Mouse (Mus musculus) CH12F3 (cell line): ENCODE measurements around the gene Pip5k1c.

ENCODE experiments used
- in situ Hi-C: fragments of 300-500 bp; cut with MboI; formaldehyde crosslinking; loops from 2 replicates; pipeline ENCODE4 v1.14.3; 2020; ENCODE audit warnings: low sequenced_read_pairs

The Pip5k1c gene

GRCm38 (mm10) chr10:81279496-81279895 is 13.3 kb upstream of the Pip5k1c start:
- in situ Hi-C loops: no loop called here

- in situ Hi-C loops: no loop called here
Measured at GRCm38 (mm10) chr10:81284189-81284588, 8.6 kb upstream of the Pip5k1c start.

GRCm38 (mm10) chr10:81284719-81285118 is 8.0 kb upstream of the Pip5k1c start:
- in situ Hi-C loops: loop anchor here (5.0 kb wide), 1 partner anchor 58 kb away; the partner anchor contains the start of gene Gipc3

DNA sequence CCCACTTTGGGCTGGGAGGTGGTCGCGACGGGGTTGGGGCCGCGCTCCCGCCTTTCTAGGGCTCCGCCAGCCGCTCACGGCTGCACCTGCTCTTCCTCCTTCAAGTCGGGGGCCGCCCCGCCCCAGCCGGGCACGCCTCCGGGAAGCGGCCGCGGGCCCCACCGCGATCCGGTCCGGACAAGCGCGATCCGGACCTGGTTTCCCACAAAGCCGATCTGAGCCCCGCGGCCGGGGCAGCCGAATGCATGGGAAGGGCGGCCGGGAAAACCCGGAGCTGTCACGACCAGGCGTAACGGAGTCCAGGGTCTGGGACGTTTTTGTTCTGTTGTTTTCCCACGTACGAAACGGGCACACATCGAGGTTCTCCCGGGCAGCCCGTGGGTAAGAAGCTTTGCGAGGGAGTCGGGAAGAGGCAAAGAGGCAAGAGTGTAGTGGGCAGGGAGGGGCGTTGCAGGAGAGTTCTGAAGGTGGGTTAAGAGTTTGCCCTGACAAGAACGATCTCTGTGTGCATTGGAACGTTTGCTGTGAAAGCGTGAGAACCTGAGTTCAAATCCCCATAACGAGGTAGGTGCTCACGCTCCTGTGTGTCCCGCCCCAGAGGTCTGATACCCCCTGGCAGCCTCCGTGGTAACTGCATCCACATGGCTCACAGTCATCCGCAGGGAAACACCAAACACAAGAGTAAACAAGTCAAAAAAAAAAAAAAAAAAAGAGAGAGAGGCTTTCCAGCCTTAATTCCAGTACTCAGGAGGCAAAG is 6.9 kb upstream of the Pip5k1c start:
- in situ Hi-C loops: loop anchor here (5.0 kb wide), 1 partner anchor 56 kb away; the partner anchor contains the start of gene Gipc3

GRCm38 (mm10) chr10:81286586-81286985 is 6.2 kb upstream of the Pip5k1c start:
- in situ Hi-C loops: loop anchor here (5.0 kb wide), 1 partner anchor 56 kb away; the partner anchor contains the start of gene Gipc3

GRCm38 (mm10) chr10:81287513-81288157 is 5.1 kb upstream of the Pip5k1c start:
- in situ Hi-C loops: loop anchor here (5.0 kb wide), 1 partner anchor 55 kb away; the partner anchor contains the start of gene Gipc3

DNA sequence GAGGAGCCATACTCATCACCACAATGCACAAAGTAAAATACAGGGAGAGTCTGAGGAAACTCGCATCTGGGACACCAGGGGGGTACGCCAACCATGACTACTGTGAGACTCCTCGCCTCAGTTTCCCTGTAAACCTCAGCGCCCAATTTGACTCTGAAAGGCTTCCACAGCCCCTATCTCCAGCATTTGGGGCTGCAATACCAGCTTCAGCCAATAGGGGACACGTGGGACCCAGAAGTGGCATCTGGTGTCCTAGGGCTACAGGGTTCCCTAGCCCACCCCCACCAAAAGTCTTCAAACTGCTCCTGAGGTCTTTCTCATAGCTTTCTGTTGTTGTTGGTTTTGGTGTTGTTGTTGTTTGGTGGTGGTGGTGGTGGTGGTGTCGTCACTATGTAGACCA is 4.2 kb upstream of the Pip5k1c start:
- in situ Hi-C loops: loop anchor here (5.0 kb wide), 1 partner anchor 54 kb away; the partner anchor contains the start of gene Gipc3

GRCm38 (mm10) chr10:81289278-81289677 is 3.5 kb upstream of the Pip5k1c start:
- in situ Hi-C loops: loop anchor here (5.0 kb wide), 1 partner anchor 53 kb away; the partner anchor contains the start of gene Gipc3

- in situ Hi-C loops: loop anchor here (5.0 kb wide), 1 partner anchor 52 kb away; the partner anchor contains the start of gene Gipc3
Measured at GRCm38 (mm10) chr10:81289811-81290210, 3.0 kb upstream of the Pip5k1c start.

DNA sequence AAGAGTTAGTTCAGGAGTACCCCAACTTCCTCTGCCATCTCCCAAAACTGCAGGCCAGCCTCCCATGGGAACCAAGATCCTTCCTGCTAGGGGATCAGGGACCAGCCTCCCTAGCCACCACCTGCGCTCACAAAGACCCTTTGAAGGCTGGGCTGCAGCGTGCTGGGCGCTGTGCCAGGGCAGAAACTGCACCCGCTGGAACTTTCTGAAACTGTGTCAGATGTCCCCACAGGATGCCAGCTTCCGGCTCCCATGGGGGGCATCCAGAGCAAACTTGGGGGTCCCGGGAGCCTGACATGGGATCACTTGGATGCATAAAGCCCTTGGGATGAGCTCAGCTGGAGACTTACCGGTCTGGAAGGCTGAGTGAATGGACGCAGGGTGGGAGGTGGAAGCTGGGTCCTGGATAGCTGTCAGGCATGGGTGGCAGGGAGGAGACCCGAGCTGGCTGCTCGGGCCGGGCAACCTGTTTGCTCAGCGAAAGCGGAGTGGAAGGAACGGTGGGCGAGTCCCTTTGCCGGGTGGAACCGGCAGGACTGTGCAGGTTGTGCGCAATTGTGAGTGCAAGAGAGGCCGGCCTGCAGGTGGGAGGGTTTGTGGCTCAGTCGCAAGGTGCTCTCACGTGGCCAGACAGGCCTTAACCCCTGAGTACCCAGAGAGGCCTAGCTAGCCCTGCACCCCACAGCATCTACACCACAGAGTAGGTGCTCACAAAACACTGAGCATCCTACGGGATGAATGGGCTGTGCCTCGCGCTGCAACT is 1.9 kb upstream of the Pip5k1c start:
- in situ Hi-C loops: no loop called here

DNA sequence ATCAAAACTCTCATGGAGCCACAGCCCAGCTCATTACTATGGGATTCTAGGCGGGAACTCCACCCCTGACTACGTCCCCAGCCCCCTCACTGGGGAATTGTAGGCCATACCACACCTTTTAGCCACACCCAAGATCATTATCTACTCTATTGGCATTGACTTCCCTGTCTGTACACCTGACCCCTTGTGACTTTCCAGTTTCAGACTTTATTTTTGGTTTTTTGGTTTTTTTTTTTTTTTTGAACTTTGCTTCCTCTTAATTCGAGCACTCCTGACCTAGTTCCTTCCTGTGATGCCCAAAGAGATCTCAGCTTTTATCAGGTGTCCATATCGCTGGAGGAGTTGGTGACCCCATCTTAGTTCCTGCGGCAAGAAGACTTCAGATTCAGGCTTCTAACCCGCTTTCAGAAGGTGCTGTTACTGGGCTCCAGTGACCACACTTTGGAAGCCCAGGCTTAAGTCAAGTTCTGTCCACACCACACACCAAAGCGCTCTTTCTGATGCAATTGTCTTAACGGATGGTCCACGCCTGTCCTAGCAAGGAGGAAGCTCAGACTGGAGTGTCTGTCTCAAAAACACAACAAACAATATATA is 1.2 kb upstream of the Pip5k1c start, which contains the start of gene Tjp3:
Gene Tjp3 (minus strand): TSS at position 71 of the 594 bp plus-strand sequence.
- in situ Hi-C loops: no loop called here

- in situ Hi-C loops: no loop called here
Measured at GRCm38 (mm10) chr10:81293334-81294030, 719 bp downstream of the Pip5k1c start.

GRCm38 (mm10) chr10:81294442-81294841 is 1.7 kb downstream of the Pip5k1c start:
- in situ Hi-C loops: no loop called here

DNA sequence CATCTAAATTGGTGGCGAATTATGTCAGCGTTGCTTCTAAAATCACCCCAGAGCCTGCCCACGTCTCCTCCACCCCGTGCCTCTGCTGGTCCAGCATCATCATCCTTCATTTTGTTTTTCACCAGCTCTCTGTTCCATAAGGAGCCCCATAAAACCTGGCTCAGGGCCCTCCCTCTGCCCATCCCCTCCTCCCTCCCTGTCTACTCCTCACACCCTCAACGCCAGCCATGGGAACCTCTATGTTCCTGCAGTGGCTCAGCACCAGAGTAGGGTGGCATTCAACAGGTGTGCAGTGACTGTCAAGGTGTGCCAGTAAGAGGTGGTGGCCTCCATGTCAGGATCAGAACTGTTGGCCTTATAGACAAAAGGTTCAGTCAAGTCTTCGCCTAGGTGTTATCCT is 2.4 kb downstream of the Pip5k1c start:
- in situ Hi-C loops: no loop called here

- in situ Hi-C loops: no loop called here
Measured at GRCm38 (mm10) chr10:81297246-81297645, 4.5 kb downstream of the Pip5k1c start.

- in situ Hi-C loops: no loop called here
Measured at GRCm38 (mm10) chr10:81297845-81298244, 5.1 kb downstream of the Pip5k1c start.

DNA sequence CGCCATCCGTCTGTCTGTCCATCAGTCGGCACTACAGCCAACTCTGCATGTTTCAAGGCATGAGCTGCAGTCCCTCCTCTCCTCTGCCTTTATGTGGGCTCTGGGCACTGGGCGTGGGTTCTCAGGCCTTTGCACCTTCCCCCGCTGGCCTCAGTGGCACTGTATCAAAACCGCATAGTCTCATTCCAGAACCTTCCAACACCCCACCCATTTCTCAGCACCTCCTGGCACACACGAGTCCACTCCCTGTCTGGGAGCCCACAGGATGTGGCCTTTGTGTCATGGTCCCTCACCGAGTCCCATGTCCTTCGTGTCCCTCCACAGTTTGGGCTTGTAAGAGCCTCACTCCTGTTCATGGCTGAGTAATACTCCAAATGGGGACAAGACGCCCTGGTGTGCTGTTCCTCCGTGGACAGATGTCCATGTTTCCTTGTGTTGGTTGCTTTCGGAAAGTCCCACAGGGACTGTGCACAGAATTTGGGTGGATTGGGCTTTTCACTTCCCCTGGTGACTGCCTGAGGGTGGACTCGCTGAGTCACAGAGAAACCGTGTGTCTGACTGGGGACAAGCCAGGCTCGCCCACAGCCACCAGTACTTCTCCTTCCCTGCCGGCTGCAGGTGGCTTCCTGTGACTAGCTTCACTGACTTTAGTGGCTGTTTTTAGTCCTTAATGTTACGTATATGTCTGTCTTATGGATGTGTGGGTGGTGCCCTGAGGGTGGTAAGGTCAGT is 5.8 kb downstream of the Pip5k1c start:
- in situ Hi-C loops: no loop called here

DNA sequence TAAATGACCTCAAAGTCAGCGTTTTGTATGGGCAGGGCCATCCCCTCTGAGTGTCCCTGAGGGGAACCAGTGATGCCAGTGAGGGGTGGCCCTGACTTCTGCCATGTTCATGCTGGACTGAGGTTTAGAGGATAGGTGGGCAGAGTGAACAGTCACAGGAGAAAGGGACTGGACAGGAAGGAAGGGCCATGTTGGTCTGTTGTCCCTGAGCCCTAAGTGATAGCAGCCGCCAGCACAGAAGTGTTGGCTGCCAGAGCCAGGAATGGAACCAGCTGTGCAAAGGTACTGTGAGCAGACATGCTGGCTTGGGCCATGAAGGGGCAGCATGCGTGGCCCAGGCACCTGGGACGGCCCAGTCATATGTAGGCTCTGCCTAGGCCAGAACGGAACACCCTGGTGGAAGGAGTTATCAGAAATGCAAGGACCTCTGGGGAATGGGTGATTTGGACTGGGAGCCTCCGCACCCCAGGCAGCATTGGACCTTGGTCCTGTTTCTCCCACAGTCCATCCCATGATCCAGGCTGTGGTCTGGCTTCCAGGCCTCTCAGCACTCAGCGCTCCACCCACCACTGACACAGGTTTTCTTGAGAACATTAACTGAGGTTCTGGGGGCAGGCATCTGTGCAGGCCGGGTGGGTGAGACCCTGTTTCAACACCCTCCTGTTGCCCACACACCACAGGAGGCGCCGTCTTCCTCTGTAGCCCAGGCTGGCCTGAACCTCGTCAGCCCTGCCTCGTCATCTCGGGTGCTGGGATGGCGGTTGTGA is 7.0 kb downstream of the Pip5k1c start:
- in situ Hi-C loops: no loop called here
